In genomic region chr3:89147979-89148311, GRCm38 (mm10) we compare ENCODE assay signal across 10 mouse cellular contexts. TPM values are rescaled to one million over a fixed set of nuclear protein-coding genes. Genes with fewer than 3 reads are reported as not detected.
DNase-seq lines count a peak whose midpoint lies in the region; ATAC-seq lines count a peak whose summit lies in the region.
"Had no signal": no experiment of that assay in that cellular context is flagged by ENCODE, and none has a peak within 500 bp of the region (broad histone marks: within the 10 kb centered on the region; RNA-seq: fewer than 3 reads in every experiment).

No protein-coding gene starts in this region.

- H3K27me3 ChIP-seq in heart, embryonic 14.5 days (ENCODE audit: control insufficient read depth, insufficient read depth, low read length), result peaks cover 67% of the 10 kb centered on the region
- H3K27me3 ChIP-seq in midbrain, embryonic 12.5 days, result peaks cover 45% of the 10 kb centered on the region
- H3K27me3 ChIP-seq in midbrain, embryonic 15.5 days (replicated peaks), result peaks cover 9% of the 10 kb centered on the region; the same call in 1 of the 2 replicates
- H3K27me3 ChIP-seq in limb, embryonic 10.5 days (ENCODE audit: low read depth, poor library complexity, severe bottlenecking), result peaks cover 66% of the 10 kb centered on the region
- peaks cover 18% of the 10 kb centered on the region; the same call in 1 of the 2 replicates for H3K27me3 ChIP-seq in stomach, embryonic 15.5 days (replicated peaks)

- WGBS in heart, embryonic 14.5 days, result 9% methylated on average over 15 of the region's 15 CpGs
- WGBS in midbrain, embryonic 12.5 days, result 13% methylated on average over 15 of the region's 15 CpGs
- WGBS in midbrain, embryonic 15.5 days, result 11% methylated on average over 15 of the region's 15 CpGs
- WGBS in limb, embryonic 10.5 days, result 9% methylated on average over 15 of the region's 15 CpGs
- 6% methylated on average over 15 of the region's 15 CpGs for WGBS in stomach, embryonic 15.5 days

- no peaks in the 10 kb centered on the region for H3K9me3 ChIP-seq in heart, embryonic 14.5 days (ENCODE audit: control insufficient read depth, low read length)
- H3K9me3 ChIP-seq in midbrain, embryonic 12.5 days, result no peaks in the 10 kb centered on the region
- no peaks in the 10 kb centered on the region for H3K9me3 ChIP-seq in midbrain, embryonic 15.5 days
- no peaks in the 10 kb centered on the region for H3K9me3 ChIP-seq in limb, embryonic 10.5 days (replicated peaks)
- H3K9me3 ChIP-seq in stomach, embryonic 15.5 days, result no peaks in the 10 kb centered on the region

- H3K4me1 ChIP-seq in heart, embryonic 14.5 days (ENCODE audit: control insufficient read depth in 2 of 2, insufficient read depth in 2 of 2, low read length in 2 of 2), result peaks cover 5 to 6% of the 10 kb centered on the region in 2 experiments; a peak in 3 of 4 replicates
- H3K4me1 ChIP-seq in midbrain, embryonic 12.5 days, result peaks cover 12% of the 10 kb centered on the region
- peaks cover 3% of the 10 kb centered on the region; the same call in 1 of the 2 replicates for H3K4me1 ChIP-seq in midbrain, embryonic 15.5 days
- H3K4me1 ChIP-seq in limb, embryonic 10.5 days, result peaks cover 34% of the 10 kb centered on the region
- peaks cover 7% of the 10 kb centered on the region for H3K4me1 ChIP-seq in stomach, embryonic 15.5 days

- 0 out of 2 replicates have a peak overlapping the region, but pooled peaks have one; percentile 7 for H3K9ac ChIP-seq in heart, embryonic 14.5 days (ENCODE audit: low read length)
- H3K9ac ChIP-seq in midbrain, embryonic 12.5 days (replicated peaks), result no peak overlapping the region
- H3K9ac ChIP-seq in midbrain, embryonic 15.5 days, result no peak overlapping the region
- no peak overlapping the region for H3K9ac ChIP-seq in stomach, embryonic 15.5 days

- H3K27ac ChIP-seq in heart, embryonic 14.5 days (replicated peaks in 1 of 2; ENCODE audit: control insufficient read depth in 1 of 2, insufficient read depth in 1 of 2, low read depth in 2 of 2, low read length in 2 of 2), result no peak overlapping the region
- H3K27ac ChIP-seq in midbrain, embryonic 12.5 days (replicated peaks), result no peak overlapping the region
- H3K27ac ChIP-seq in midbrain, embryonic 15.5 days, result no peak overlapping the region
- 0 out of 2 replicates have a peak overlapping the region, but pooled peaks have one; percentile 5 for H3K27ac ChIP-seq in limb, embryonic 10.5 days
- H3K27ac ChIP-seq in stomach, embryonic 15.5 days, result 0 out of 2 replicates have a peak overlapping the region, but pooled peaks have one; percentile 13
- H3K27ac ChIP-seq: layer of hippocampus, adult 2 months had no signal

- no peaks in the 10 kb centered on the region for H3K36me3 ChIP-seq in heart, embryonic 14.5 days (ENCODE audit: control insufficient read depth, insufficient read depth, low read length)
- peaks cover 7% of the 10 kb centered on the region; the same call in 1 of the 2 replicates for H3K36me3 ChIP-seq in midbrain, embryonic 12.5 days
- peaks cover 9% of the 10 kb centered on the region; the same call in 1 of the 2 replicates for H3K36me3 ChIP-seq in midbrain, embryonic 15.5 days (replicated peaks)
- no peaks in the 10 kb centered on the region for H3K36me3 ChIP-seq in limb, embryonic 10.5 days
- H3K36me3 ChIP-seq in stomach, embryonic 15.5 days, result no peaks in the 10 kb centered on the region

- H3K4me2 ChIP-seq in heart, embryonic 14.5 days (ENCODE audit: low read length), result peak overlapping the region; percentile 56
- peak overlapping the region; percentile 12; the same call in 1 of the 2 replicates for H3K4me2 ChIP-seq in midbrain, embryonic 12.5 days (replicated peaks)
- no peak overlapping the region for H3K4me2 ChIP-seq in midbrain, embryonic 15.5 days
- peak overlapping the region; percentile 78 for H3K4me2 ChIP-seq in stomach, embryonic 15.5 days

- H3K4me3 ChIP-seq in heart, embryonic 14.5 days (ENCODE audit: control insufficient read depth in 1 of 2, insufficient read depth in 1 of 2, low read depth in 1 of 2, low read length in 2 of 2), result peak overlapping the region; percentile 10 to 14; a peak in 3 of 4 replicates
- no peak overlapping the region for H3K4me3 ChIP-seq in midbrain, embryonic 12.5 days
- H3K4me3 ChIP-seq in midbrain, embryonic 15.5 days, result no peak overlapping the region
- peak overlapping the region; percentile 44 for H3K4me3 ChIP-seq in limb, embryonic 10.5 days
- peak overlapping the region; percentile 33 for H3K4me3 ChIP-seq in stomach, embryonic 15.5 days (replicated peaks)
- H3K4me3 ChIP-seq: layer of hippocampus, adult 2 months had no signal

- no peak for ATAC-seq in heart, embryonic 14.5 days (ENCODE audit: insufficient number of reproducible peaks, insufficient read depth, low FRiP score, low read depth)
- ATAC-seq in midbrain, embryonic 12.5 days (ENCODE audit: low FRiP score, low read depth), result no peak
- ATAC-seq in midbrain, embryonic 15.5 days (replicated peaks), result no peak
- peak; percentile 60; the same call in 1 of the 2 replicates for ATAC-seq in stomach, embryonic 15.5 days (ENCODE audit: insufficient read depth, low FRiP score, low read depth)

- no peak for DNase-seq in heart, adult 8-10 months (ENCODE audit: low spot score)
- peak; percentile 50 for DNase-seq in limb, embryonic 10.5 days (ENCODE audit: low spot score)
- DNase-seq in gastrocnemius, adult 18-20 months (ENCODE audit: low spot score), result no peak
- DNase-seq in right cerebral cortex, postnatal 25 days, result no peak

RNA-seq across cellular contexts. Expression of gene Pklr, which starts 12.0 kb away (rescaled TPM):
- polyA plus RNA-seq in heart, embryonic 14.5 days (2014; fragmentation: Nextera tagmentation; extraction: Ambion mirVana), result 0.11 TPM in 1 of 2 replicates, not detected in the other
- not detected for total RNA-seq in heart, adult 8-10 months (2022)
- polyA plus RNA-seq in midbrain, embryonic 12.5 days (2016; fragmentation: Nextera tagmentation; extraction: Ambion mirVana), result 0.26 and 0.33 TPM in 2 replicates
- 0.05 and 0.14 TPM in 2 replicates for polyA plus RNA-seq in midbrain, embryonic 15.5 days (2015; fragmentation: Nextera tagmentation; extraction: Ambion mirVana)
- 3.6 and 4.4 TPM in 2 replicates for polyA plus RNA-seq in limb, embryonic 10.5 days (2016; fragmentation: Nextera tagmentation; extraction: Ambion mirVana)
- 16.4 and 19.9 TPM in 2 replicates for polyA plus RNA-seq in stomach, embryonic 15.5 days (2015; fragmentation: Nextera tagmentation; extraction: Ambion mirVana)
- total RNA-seq in gastrocnemius, adult 18-20 months (2021), result not detected
- total RNA-seq: layer of hippocampus, adult 2 months had no signal
- polyA plus RNA-seq: frontal cortex, adult 2 months had no signal

RNA-seq across cellular contexts. Expression of gene Hcn3, which starts 12.1 kb away (rescaled TPM):
- polyA plus RNA-seq in heart, embryonic 14.5 days (2014; fragmentation: Nextera tagmentation; extraction: Ambion mirVana), result 0.27 and 0.51 TPM in 2 replicates
- total RNA-seq in heart, adult 8-10 months (2022), result under 1 TPM in 3 of 4 experiments, not detected in 1; 0.12 to 0.75 (median 0.72) TPM
- 17.1 and 22.0 TPM in 2 replicates for polyA plus RNA-seq in midbrain, embryonic 12.5 days (2016; fragmentation: Nextera tagmentation; extraction: Ambion mirVana)
- polyA plus RNA-seq in midbrain, embryonic 15.5 days (2015; fragmentation: Nextera tagmentation; extraction: Ambion mirVana), result 59.6 and 59.8 TPM in 2 replicates
- 1.3 and 1.6 TPM in 2 replicates for polyA plus RNA-seq in limb, embryonic 10.5 days (2016; fragmentation: Nextera tagmentation; extraction: Ambion mirVana)
- 2.4 and 2.6 TPM in 2 replicates for polyA plus RNA-seq in stomach, embryonic 15.5 days (2015; fragmentation: Nextera tagmentation; extraction: Ambion mirVana)
- under 1 TPM; 0.14 to 0.26 TPM for total RNA-seq in gastrocnemius, adult 18-20 months (2021)

RNA-seq across cellular contexts. Expression of gene Clk2, which starts 16.6 kb away (rescaled TPM):
- 12.4 and 13.4 TPM in 2 replicates for polyA plus RNA-seq in heart, embryonic 14.5 days (2014; fragmentation: Nextera tagmentation; extraction: Ambion mirVana)
- total RNA-seq in heart, adult 8-10 months (2022), result 10 to 100 TPM; 14.6 to 19.3 (median 17.2) TPM
- 42.3 and 46.5 TPM in 2 replicates for polyA plus RNA-seq in midbrain, embryonic 12.5 days (2016; fragmentation: Nextera tagmentation; extraction: Ambion mirVana)
- polyA plus RNA-seq in midbrain, embryonic 15.5 days (2015; fragmentation: Nextera tagmentation; extraction: Ambion mirVana), result 22.4 and 26.7 TPM in 2 replicates
- 40.1 and 44.8 TPM in 2 replicates for polyA plus RNA-seq in limb, embryonic 10.5 days (2016; fragmentation: Nextera tagmentation; extraction: Ambion mirVana)
- 26.3 and 26.7 TPM in 2 replicates for polyA plus RNA-seq in stomach, embryonic 15.5 days (2015; fragmentation: Nextera tagmentation; extraction: Ambion mirVana)
- 10 to 100 TPM; 16.6 to 18.6 TPM for total RNA-seq in gastrocnemius, adult 18-20 months (2021)

RNA-seq across cellular contexts. Expression of gene Scamp3, which starts 29.3 kb away (rescaled TPM):
- 68.3 and 74.8 TPM in 2 replicates for polyA plus RNA-seq in heart, embryonic 14.5 days (2014; fragmentation: Nextera tagmentation; extraction: Ambion mirVana)
- 10 to 100 TPM; 49.4 to 57.8 (median 53.3) TPM for total RNA-seq in heart, adult 8-10 months (2022)
- 94.2 and 97.1 TPM in 2 replicates for polyA plus RNA-seq in midbrain, embryonic 12.5 days (2016; fragmentation: Nextera tagmentation; extraction: Ambion mirVana)
- 144 and 146 TPM in 2 replicates for polyA plus RNA-seq in midbrain, embryonic 15.5 days (2015; fragmentation: Nextera tagmentation; extraction: Ambion mirVana)
- 115 and 119 TPM in 2 replicates for polyA plus RNA-seq in limb, embryonic 10.5 days (2016; fragmentation: Nextera tagmentation; extraction: Ambion mirVana)
- 103 and 106 TPM in 2 replicates for polyA plus RNA-seq in stomach, embryonic 15.5 days (2015; fragmentation: Nextera tagmentation; extraction: Ambion mirVana)
- 10 to 100 TPM; 37.8 to 38.4 TPM for total RNA-seq in gastrocnemius, adult 18-20 months (2021)

RNA-seq across cellular contexts. Expression of gene Fam189b, which starts 35.0 kb away (rescaled TPM):
- polyA plus RNA-seq in heart, embryonic 14.5 days (2014; fragmentation: Nextera tagmentation; extraction: Ambion mirVana), result 9.1 and 12.8 TPM in 2 replicates
- total RNA-seq in heart, adult 8-10 months (2022), result 1 to 10 TPM; 2.6 to 4.8 (median 4.3) TPM
- 29.5 and 30.3 TPM in 2 replicates for polyA plus RNA-seq in midbrain, embryonic 12.5 days (2016; fragmentation: Nextera tagmentation; extraction: Ambion mirVana)
- 33.5 and 37.5 TPM in 2 replicates for polyA plus RNA-seq in midbrain, embryonic 15.5 days (2015; fragmentation: Nextera tagmentation; extraction: Ambion mirVana)
- 32.2 and 35.0 TPM in 2 replicates for polyA plus RNA-seq in limb, embryonic 10.5 days (2016; fragmentation: Nextera tagmentation; extraction: Ambion mirVana)
- polyA plus RNA-seq in stomach, embryonic 15.5 days (2015; fragmentation: Nextera tagmentation; extraction: Ambion mirVana), result 21.1 and 22.1 TPM in 2 replicates
- 10 to 100 TPM; 16.5 to 22.2 TPM for total RNA-seq in gastrocnemius, adult 18-20 months (2021)

Comparison
In these comparisons a context has a peak if more than half of its experiments do, and no peak if none do; other contexts are left out.
1. H3K27ac ChIP-seq: peak in limb, embryonic 10.5 days (single experiment) and stomach, embryonic 15.5 days (single experiment); none in heart, embryonic 14.5 days (0 of 2), midbrain, embryonic 12.5 days (single experiment) and midbrain, embryonic 15.5 days (single experiment).
2. H3K4me3 ChIP-seq: peak in heart, embryonic 14.5 days (2 of 2), limb, embryonic 10.5 days (single experiment) and stomach, embryonic 15.5 days (single experiment); none in midbrain, embryonic 12.5 days (single experiment) and midbrain, embryonic 15.5 days (single experiment).